Mouse (Mus musculus) erythroblast, embryonic 14.5 days (primary cell): ENCODE measurements around the gene Sulf2.

Experiments
- GATA1 ChIP-seq: IDR thresholded peaks from 2 replicates; pipeline ENCODE4 v1.6.1; 2012; ENCODE audit warnings: low read length, inconsistent platforms, mixed read lengths
- TAL1 ChIP-seq: IDR thresholded peaks from 3 replicates; pipeline ENCODE4 v1.6.1; 2012; ENCODE audit warnings: low read length, inconsistent platforms, mixed read lengths

- TF ChIP-seq GATA1 (no peak), TAL1 (no peak)
Observed at GRCm38 (mm10) chr2:166031120-166031929, 124.1 kb downstream of the Sulf2 start.
